Mouse (Mus musculus) limb, embryonic 14.5 days (tissue): ENCODE measurements around the gene Kat6b. TPM values are rescaled to one million over a fixed set of nuclear protein-coding genes. Genes with fewer than 3 reads are reported as not detected.
"Not testable (repeated sequence)": the region's sequence is repeated elsewhere in the genome, so short reads cannot be mapped to it uniquely, and the experiment has no call there.

Experiments used
- ATAC-seq: fragments of 200-750 bp; cut with Nextera tagmentation; 2 replicates; pipeline ENCODE4 v1.8.0; 2017; ENCODE audit warnings: low read depth, moderate number of reproducible peaks, moderate TSS enrichment; ENCODE audit not compliant: low FRiP score
- DNase-seq: peaks from one replicate; pipeline ENCODE4 v3.0.0-alpha.2; 2015; ENCODE audit warnings: low spot score
- H3K27ac ChIP-seq: fragments of 300-500 bp; sonication (generic); replicated peaks from 2 replicates; pipeline ENCODE4 v1.5.1; 2014; ENCODE audit warnings: low read depth, mild to moderate bottlenecking, low read length, moderate library complexity, mixed read lengths
- H3K27me3 ChIP-seq: fragments of 300-500 bp; sonication (generic); 2 replicates; pipeline ENCODE4 v1.6.1; 2014; ENCODE audit warnings: low read length, mixed read lengths; ENCODE audit not compliant: control insufficient read depth, insufficient read depth
- H3K36me3 ChIP-seq: fragments of 300-500 bp; sonication (generic); 2 replicates; pipeline ENCODE4 v1.6.1; 2014; ENCODE audit warnings: mild to moderate bottlenecking, low read length, moderate library complexity, mixed read lengths; ENCODE audit not compliant: control insufficient read depth, insufficient read depth
- H3K4me1 ChIP-seq: fragments of 300-500 bp; sonication (generic); 2 replicates; pipeline ENCODE4 v1.6.1; 2014; ENCODE audit warnings: antibody characterized with exemption, low read length, mixed read lengths; ENCODE audit not compliant: control insufficient read depth, insufficient read depth
- H3K4me2 ChIP-seq: fragments of 300-500 bp; sonication (generic); replicated peaks from 2 replicates; pipeline ENCODE4 v1.6.1; 2014; ENCODE audit warnings: low read depth, mild to moderate bottlenecking, low read length, moderate library complexity; ENCODE audit not compliant: severe bottlenecking
- H3K4me3 ChIP-seq: fragments of 300-500 bp; sonication (generic); replicated peaks from 2 replicates; pipeline ENCODE4 v1.5.1; 2014; ENCODE audit warnings: low read length
- H3K9ac ChIP-seq: fragments of 300-500 bp; sonication (generic); 2 replicates; pipeline ENCODE4 v1.6.1; 2014; ENCODE audit warnings: mild to moderate bottlenecking, low read depth, low read length, moderate library complexity; ENCODE audit not compliant: severe bottlenecking
- H3K9me3 ChIP-seq: fragments of 300-500 bp; sonication (generic); 2 replicates; pipeline ENCODE4 v1.6.1; 2016; ENCODE audit warnings: low read length; ENCODE audit not compliant: control insufficient read depth
- POLR2A ChIP-seq: fragments of 200-500 bp; IDR thresholded peaks from 2 replicates; pipeline ENCODE4 v1.8.0; 2012; ENCODE audit warnings: inconsistent platforms, mild to moderate bottlenecking, moderate library complexity, borderline replicate concordance; ENCODE audit not compliant: insufficient read depth, insufficient read length; ENCODE audit errors: extremely low read depth
- WGBS: fragments of 180-500 bp; shearing (Covaris S2); extraction: QIAGEN DNeasy Blood & Tissue Kit; methylation state at CpG from one replicate; pipeline ENCODE4 v1.1.7; 2014; 5-methylcytosine and 5-hydroxymethylcytosine counted together
- polyA plus RNA-seq, 2 experiments: library from polyadenylated mRNA; depleted of rRNA in 1 of 2; stranded (reverse) in 1 of 2; unstranded in 1 of 2; fragments of >200 nt; fragmentation: Nextera tagmentation in 1 of 2; extraction: Ambion mirVana in 1 of 2; gene quantifications; 2 replicates each; pipeline versions ENCODE4 v1.2.1 to v1.2.3; 2012 to 2014

The Kat6b gene
- polyA plus RNA-seq, 2 experiments: 26.0 to 35.5 TPM

GRCm38 (mm10) chr14:21515505-21515904 is 34.3 kb downstream of the Kat6b start:
- Histone ChIP-seq H3K4me3 (no peak overlapping the region), H3K4me2 (no peak overlapping the region), H3K9me3 (no peaks in the 10 kb centered on the region), H3K27me3 (no peaks in the 10 kb centered on the region), H3K9ac (no peak overlapping the region), H3K27ac (no peak overlapping the region), H3K36me3 (peaks cover 49% of the 10 kb centered on the region), H3K4me1 (peaks cover 6% of the 10 kb centered on the region)
- TF ChIP-seq POLR2A: no peak
- DNase-seq (no peak), ATAC-seq (no peak)
- WGBS: 93% methylated on average over 5 of the region's 5 CpGs

GRCm38 (mm10) chr14:21519307-21519706 is 38.1 kb downstream of the Kat6b start:
- 85% methylated on average over 3 of the region's 3 CpGs for WGBS
- no peak overlapping the region for H3K4me3 ChIP-seq

GRCm38 (mm10) chr14:21520496-21520895 is 39.3 kb downstream of the Kat6b start:
- no peak overlapping the region for H3K9ac ChIP-seq
- H3K4me3 ChIP-seq: no peak overlapping the region
- ATAC-seq (no peak), DNase-seq (no peak)
- 72% methylated on average over 7 of the region's 7 CpGs for WGBS
- H3K27me3 ChIP-seq: no peaks in the 10 kb centered on the region
- TF ChIP-seq POLR2A: no peak
- H3K4me1 ChIP-seq: peaks cover 33% of the 10 kb centered on the region
- no peaks in the 10 kb centered on the region for H3K9me3 ChIP-seq
- 0 out of 2 replicates have a peak overlapping the region, but pooled peaks have one; percentile 2 for H3K27ac ChIP-seq
- H3K4me2 ChIP-seq: no peak overlapping the region
- H3K36me3 ChIP-seq: peaks cover 39% of the 10 kb centered on the region

More at GRCm38 (mm10) chr14:21519307-21519706, 38.1 kb downstream of the Kat6b start:
- no peak for ATAC-seq
- Histone ChIP-seq H3K27ac (no peak overlapping the region), H3K27me3 (no peaks in the 10 kb centered on the region), H3K9ac (no peak overlapping the region), H3K36me3 (peaks cover 43% of the 10 kb centered on the region), H3K4me1 (peaks cover 27% of the 10 kb centered on the region), H3K4me2 (no peak overlapping the region), H3K9me3 (no peaks in the 10 kb centered on the region)
- no peak for TF ChIP-seq POLR2A
- DNase-seq: no peak

GRCm38 (mm10) chr14:21521496-21521895 is 40.3 kb downstream of the Kat6b start:
- H3K9ac ChIP-seq, H3K27ac ChIP-seq, H3K27me3 ChIP-seq, ATAC-seq, DNase-seq, H3K4me2 ChIP-seq, H3K9me3 ChIP-seq, H3K4me3 ChIP-seq: not testable (repeated sequence)
- Histone ChIP-seq H3K4me1 (peaks cover 39% of the 10 kb centered on the region), H3K36me3 (peaks cover 30% of the 10 kb centered on the region)
- 86% methylated on average over 4 of the region's 4 CpGs for WGBS

- no peak overlapping the region for H3K4me2 ChIP-seq
- H3K9ac ChIP-seq: no peak overlapping the region
- H3K9me3 ChIP-seq: no peaks in the 10 kb centered on the region
- ATAC-seq: no peak
- H3K4me1 ChIP-seq: peaks cover 43% of the 10 kb centered on the region
- WGBS: 79% methylated on average over 16 of the region's 16 CpGs
- no peak overlapping the region for H3K27ac ChIP-seq
- H3K36me3 ChIP-seq: peaks cover 21% of the 10 kb centered on the region
- DNase-seq: no peak
- no peak overlapping the region for H3K4me3 ChIP-seq
- TF ChIP-seq POLR2A: no peak
- H3K27me3 ChIP-seq: no peaks in the 10 kb centered on the region
Observed at GRCm38 (mm10) chr14:21522312-21522978, 41.2 kb downstream of the Kat6b start.
